Mouse (Mus musculus) retina, postnatal 1 day (tissue): ENCODE measurements at regions not wholly inside any gene's neighbourhood (a gene's known extent, or its start where the extent isn't known, plus 50 kb on each side); places are given as distances from the start of the nearest gene placed in this dataset.
A peak's percentile ranks its signal among the peaks of the same experiment; 100 is the strongest.

Source experiments
- DNase-seq: peaks from one replicate; pipeline ENCODE4 v3.0.0-alpha.2; 2012

- no peak for DNase-seq
These were observed 283.1 kb upstream of the Ddi1 start for GRCm38 (mm10) chr9:6552731-6553130.

GRCm38 (mm10) chr9:6540178-6540700 lies 270.6 kb upstream of the Ddi1 start:
- DNase-seq = no peak

DNA sequence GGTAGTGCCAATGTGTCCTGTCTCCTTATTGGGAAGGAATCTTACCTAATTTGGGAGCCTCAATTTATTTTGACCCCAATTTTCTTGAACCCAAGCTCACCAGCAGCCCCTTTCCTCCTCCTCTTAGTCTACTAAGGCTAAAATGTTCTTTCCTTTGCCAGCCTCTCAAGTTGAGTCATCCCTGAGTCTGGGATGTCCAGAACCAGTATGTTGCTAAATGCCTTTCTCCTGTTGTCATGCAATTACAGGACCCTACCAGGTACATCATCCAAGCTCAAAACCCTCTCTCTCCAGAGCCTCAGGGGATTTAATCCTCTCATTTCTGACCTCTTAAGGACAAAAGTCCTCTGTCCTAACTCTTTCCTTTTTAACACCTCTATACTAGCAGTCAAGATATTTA lies 259.2 kb upstream of the Ddi1 start:
- no peak for DNase-seq

GRCm38 (mm10) chr9:6517194-6517593 lies 247.5 kb upstream of the Ddi1 start:
- DNase-seq = no peak

DNA sequence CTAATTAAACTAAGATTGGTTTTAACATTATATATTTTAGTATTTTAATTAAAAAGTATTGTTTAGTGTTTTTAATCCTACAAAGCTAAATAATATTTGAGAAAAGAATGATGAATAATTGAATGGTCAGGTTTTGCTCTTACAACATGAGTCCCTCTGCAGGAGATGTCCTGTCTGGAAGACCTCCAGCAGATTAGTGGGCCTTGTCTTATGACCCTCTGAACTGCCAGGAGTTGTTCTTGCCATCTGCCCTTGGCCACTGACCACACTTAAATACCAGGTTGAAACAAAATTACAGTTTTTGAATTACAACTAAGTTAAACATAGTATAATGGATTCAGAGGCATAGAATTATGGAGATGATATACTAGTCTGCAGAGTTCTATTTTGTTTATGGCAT lies 228.1 kb upstream of the Ddi1 start:
- no peak for DNase-seq

DNA sequence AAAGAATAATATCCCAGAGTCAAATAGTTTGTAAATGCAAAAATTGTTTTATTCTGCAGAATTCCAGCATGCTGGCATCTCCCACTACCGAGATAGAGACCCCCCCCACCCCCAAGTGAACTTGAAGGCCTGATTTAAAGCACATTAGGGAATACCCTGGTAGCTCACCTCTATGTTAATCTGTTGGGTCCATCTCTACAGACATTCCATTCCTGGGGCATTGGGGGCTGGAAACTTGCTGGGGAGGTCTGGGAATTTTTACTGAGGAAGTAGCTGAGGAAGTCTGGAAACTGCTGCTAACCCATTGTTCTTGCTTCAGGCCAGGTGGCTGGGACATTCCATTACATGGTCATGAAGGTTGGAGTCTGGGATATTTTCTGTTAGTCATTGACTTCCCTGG lies 210.8 kb upstream of the Ddi1 start:
- DNase-seq = no peak

- DNase-seq = no peak
These were observed 184.9 kb upstream of the Ddi1 start for GRCm38 (mm10) chr9:6454542-6454941.

GRCm38 (mm10) chr9:6435236-6435635 lies 165.6 kb upstream of the Ddi1 start:
- no peak for DNase-seq

- no peak for DNase-seq
These were observed 164.3 kb upstream of the Ddi1 start for GRCm38 (mm10) chr9:6433813-6434456.

DNA sequence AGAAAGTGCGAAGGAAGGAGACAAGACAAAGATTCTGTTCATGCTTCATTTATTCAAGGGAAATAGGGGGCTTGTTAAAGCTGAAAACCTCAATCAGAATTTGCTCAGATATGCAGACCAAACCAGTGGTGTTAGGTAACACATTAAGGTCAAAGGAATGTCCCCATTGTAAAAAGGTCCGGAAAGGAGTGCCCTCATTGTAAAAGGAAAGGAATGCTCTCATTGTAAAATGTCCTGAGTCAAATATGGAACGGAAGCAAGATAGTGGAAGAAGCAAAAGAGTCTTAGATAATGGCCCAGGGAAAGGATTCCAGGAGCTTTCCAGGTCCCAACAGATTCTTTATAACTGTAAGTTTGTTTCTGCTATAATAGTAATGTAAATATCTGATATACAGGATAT lies 161.2 kb upstream of the Ddi1 start:
- no peak for DNase-seq

DNA sequence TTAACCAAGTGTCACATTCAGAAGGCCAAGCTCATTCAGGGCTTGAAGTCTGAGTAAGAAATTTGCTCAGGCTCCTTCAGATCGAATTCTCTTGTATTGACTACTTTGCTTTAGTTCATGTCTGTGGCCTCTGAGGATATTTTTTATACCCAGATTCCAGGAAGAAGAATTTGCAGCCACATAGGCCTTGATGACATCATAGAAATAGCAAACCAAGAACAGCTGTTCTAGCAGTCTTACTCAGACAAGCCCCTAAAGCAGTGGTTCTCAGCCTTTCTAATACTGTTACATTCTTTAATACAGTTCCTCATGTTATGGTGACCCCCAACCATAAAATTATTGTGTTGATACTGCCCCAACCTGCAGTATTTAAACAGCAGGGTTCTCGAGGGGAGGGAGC lies 160.8 kb upstream of the Ddi1 start:
- DNase-seq = peak; percentile 12
